Mouse (Mus musculus): Measurements from ENCODE around the gene Tia1.
A peak's percentile ranks its signal among the peaks of the same experiment; 100 is the strongest.

- TF ChIP-seq CTCF (IDR thresholded peaks at IDR 0.05; ENCODE audit: borderline replicate concordance, extremely low read depth, insufficient read depth, insufficient read length): peak; percentile 26; the same call in 1 of the 2 replicates
- TF ChIP-seq POLR2A (IDR thresholded peaks at IDR 0.05; ENCODE audit: borderline replicate concordance, extremely low read depth, insufficient read depth, insufficient read length, poor library complexity, severe bottlenecking): no peak
Measured at GRCm38 (mm10) chr6:86361373-86361772, 42.6 kb upstream of the Tia1 start.

All from brain, embryonic 14.5 days (tissue).